Mouse (Mus musculus) CD4-positive, CD25-positive, alpha-beta regulatory T cell (primary cell): ENCODE measurements around the gene Sms. TPM values are rescaled to one million over a fixed set of nuclear protein-coding genes. Genes with fewer than 3 reads are reported as not detected.

Source experiments
- polyA plus RNA-seq: library from polyadenylated mRNA; unstranded; fragments of 100-300 nt; shearing (Covaris generic); gene quantifications from one replicate; pipeline ENCODE4 v1.2.1, GENCODE M21; 2017

Gene Sms
- polyA plus RNA-seq, result 74.5 TPM

GRCm38 (mm10) chrX:157491944-157492726, at the start of gene Sms:
Gene Sms (minus strand): TSS chrX:157492287.

GRCm38 (mm10) chrX:157415212-157415611, 76.9 kb downstream of the Sms start, which contains the start of gene Phex:
Gene Phex (minus strand): TSS chrX:157415312.

Other genes with a start within 250 kb of the Sms start
- not detected for gene Phex, start 77.0 kb downstream of the Sms start, polyA plus RNA-seq
- gene Yy2, start 76.7 kb upstream of the Sms start, polyA plus RNA-seq, result 2.9 TPM
- 13.1 TPM for gene Mbtps2, start 106.4 kb upstream of the Sms start, polyA plus RNA-seq
- gene Smpx, start 206.6 kb upstream of the Sms start, polyA plus RNA-seq, result not detected